Mouse (Mus musculus) urinary bladder, postnatal 10 days (tissue): ENCODE data around the gene Gm45062.

Experiments used
- DNase-seq: peaks from one replicate; pipeline ENCODE4 v3.0.0; 2022; ENCODE audit warnings: low spot score

Gm45062 gene

GRCm38 (mm10) chr6:8259004-8259666, at the start of gene Gm45062, which contains the start of the genes Rpa3 and Umad1:
Gene Gm45062, plus strand, starts transcription at chr6:8259450.
Gene Rpa3, minus strand, starts transcription at chr6:8259173.
Gene Umad1, plus strand, starts transcription at chr6:8259288.
- DNase-seq: peak; percentile 84

- DNase-seq: no peak
Observed at GRCm38 (mm10) chr6:8209866-8210186, 49.4 kb upstream of the Gm45062 start.

GRCm38 (mm10) chr6:8210661-8211060, 48.6 kb upstream of the Gm45062 start:
- DNase-seq: no peak

- DNase-seq: no peak
Observed at GRCm38 (mm10) chr6:8227035-8227434, 32.2 kb upstream of the Gm45062 start.

GRCm38 (mm10) chr6:8228596-8228995, 30.7 kb upstream of the Gm45062 start:
- no peak for DNase-seq

- DNase-seq: no peak
Observed at GRCm38 (mm10) chr6:8258316-8258715, 934 bp upstream of the Gm45062 start.

- DNase-seq: no peak
Observed at GRCm38 (mm10) chr6:8259667-8260044, 406 bp downstream of the Gm45062 start.

- no peak for DNase-seq
Observed at GRCm38 (mm10) chr6:8271047-8271446, 11.8 kb downstream of the Gm45062 start.

- no peak for DNase-seq
Observed at GRCm38 (mm10) chr6:8274387-8275054, 15.3 kb downstream of the Gm45062 start.

- no peak for DNase-seq
Observed at GRCm38 (mm10) chr6:8275098-8275497, 15.8 kb downstream of the Gm45062 start.

- no peak for DNase-seq
Observed at GRCm38 (mm10) chr6:8276431-8276830, 17.2 kb downstream of the Gm45062 start.

GRCm38 (mm10) chr6:8278426-8279002, 19.3 kb downstream of the Gm45062 start:
- DNase-seq: no peak

GRCm38 (mm10) chr6:8283255-8283654, 24.0 kb downstream of the Gm45062 start:
- DNase-seq: no peak

GRCm38 (mm10) chr6:8285401-8285960, 26.2 kb downstream of the Gm45062 start:
- DNase-seq: no peak

GRCm38 (mm10) chr6:8286146-8286545, 26.9 kb downstream of the Gm45062 start:
- DNase-seq: no peak

GRCm38 (mm10) chr6:8288755-8289580, 29.7 kb downstream of the Gm45062 start:
- no peak for DNase-seq

- no peak for DNase-seq
Observed at GRCm38 (mm10) chr6:8294048-8294784, 35.0 kb downstream of the Gm45062 start.

GRCm38 (mm10) chr6:8299066-8299863, 40.0 kb downstream of the Gm45062 start:
- no peak for DNase-seq

- DNase-seq: no peak
Observed at GRCm38 (mm10) chr6:8307878-8308775, 48.9 kb downstream of the Gm45062 start.

GRCm38 (mm10) chr6:8312554-8312953, 53.3 kb downstream of the Gm45062 start:
- no peak for DNase-seq
